Mouse (Mus musculus) gastrocnemius, adult 2 months (tissue): Measurements from ENCODE around the gene Rab11b. TPM values are rescaled to one million over a fixed set of nuclear protein-coding genes. Genes with fewer than 3 reads are reported as not detected.
A peak's percentile ranks its signal among the peaks of the same experiment; 100 is the strongest.
"Not testable (repeated sequence)": the region's sequence is repeated elsewhere in the genome, so short reads cannot be mapped to it uniquely, and the experiment has no call there.

Source experiments
- DNase-seq: peaks from one replicate; pipeline ENCODE4 v3.0.0; 2022
- H3K27ac ChIP-seq: fragments of 200-600 bp; 2 replicates; pipeline ENCODE4 v1.8.1; 2022; ENCODE audit warnings: mild to moderate bottlenecking
- H3K4me3 ChIP-seq: fragments of 200-600 bp; 2 replicates; pipeline ENCODE4 v1.8.1; 2022; ENCODE audit warnings: mild to moderate bottlenecking, moderate library complexity
- CTCF ChIP-seq: fragments of 200-600 bp; IDR thresholded peaks from 2 replicates; pipeline ENCODE4 v1.8.1; 2022; ENCODE audit warnings: antibody characterized with exemption, mild to moderate bottlenecking, moderate library complexity
- intact Hi-C: fragments of 180-260 bp; cut with DNase I; formaldehyde crosslinking; loops from one replicate; pipeline ENCODE4 v1.15.1; 2025
- total RNA-seq, 2 experiments: library from RNA; stranded (reverse); gene quantifications; 2 replicates each; pipeline ENCODE4 v1.2.3; 2021

Rab11b gene
- total RNA-seq, 2 experiments from 2014 or later = 134 to 150 TPM

GRCm38 (mm10) chr17:33756108-33756790 lies 4.1 kb downstream of the Rab11b start:
- intact Hi-C loops = loop anchor here (2.0 to 5.0 kb wide), 2 partner anchors 23 to 39 kb away; partner anchors contain the start of gene March2
- Histone ChIP-seq H3K27ac (peak overlapping the region; percentile 99), H3K4me3 (peak overlapping the region; percentile 33)
- no peak for TF ChIP-seq CTCF
- peak; percentile 56 for DNase-seq

- TF ChIP-seq CTCF = no peak
- Histone ChIP-seq H3K4me3 (peak overlapping the region; percentile 32), H3K27ac (peak overlapping the region; percentile 99)
- intact Hi-C loops = loop anchor here (2.0 to 5.0 kb wide), 2 partner anchors 23 to 38 kb away; partner anchors contain the start of gene March2
- DNase-seq = peak; percentile 26
Observed at GRCm38 (mm10) chr17:33755418-33756107, 4.8 kb downstream of the Rab11b start.

GRCm38 (mm10) chr17:33754656-33755055 lies 5.7 kb downstream of the Rab11b start:
- no peak for TF ChIP-seq CTCF
- DNase-seq = no peak
- H3K27ac ChIP-seq = peak overlapping the region; percentile 99
- intact Hi-C loops = loop anchor here (5.0 kb wide), 1 partner anchor 37 kb away; the partner anchor contains the start of gene March2
- no peak overlapping the region; the same call in 1 of the 2 replicates for H3K4me3 ChIP-seq

- no peak for DNase-seq
- H3K27ac ChIP-seq = peak overlapping the region; percentile 46; the same call in 1 of the 2 replicates
Observed at GRCm38 (mm10) chr17:33752297-33752696, 8.0 kb downstream of the Rab11b start.

GRCm38 (mm10) chr17:33751181-33751580 lies 9.1 kb downstream of the Rab11b start:
- H3K27ac ChIP-seq = peak overlapping the region; percentile 12; the same call in 1 of the 2 replicates
- peak; percentile 29 for DNase-seq
- no peak overlapping the region for H3K4me3 ChIP-seq
- no peak for TF ChIP-seq CTCF
- intact Hi-C loops = no loop called here

More at GRCm38 (mm10) chr17:33752297-33752696, 8.0 kb downstream of the Rab11b start:
- H3K4me3 ChIP-seq = no peak overlapping the region
- intact Hi-C loops = no loop called here
- no peak for TF ChIP-seq CTCF

- no peak for TF ChIP-seq CTCF
Observed at GRCm38 (mm10) chr17:33749451-33749850, 10.9 kb downstream of the Rab11b start.

GRCm38 (mm10) chr17:33746011-33746410 lies 14.3 kb downstream of the Rab11b start:
- intact Hi-C loops = loop anchor here (1.0 kb wide), 1 partner anchor 56 kb away; no protein-coding TSS in a partner anchor
- Histone ChIP-seq H3K27ac (no peak overlapping the region), H3K4me3 (no peak overlapping the region)
- TF ChIP-seq CTCF = peak; percentile 77
- peak; percentile 56 for DNase-seq

More at GRCm38 (mm10) chr17:33749451-33749850, 10.9 kb downstream of the Rab11b start:
- DNase-seq = peak; percentile 43
- intact Hi-C loops = no loop called here
- no peak overlapping the region for H3K4me3 ChIP-seq
- peak overlapping the region; percentile 4; the same call in 1 of the 2 replicates for H3K27ac ChIP-seq

- H3K27ac ChIP-seq = no peak overlapping the region
- no peak for TF ChIP-seq CTCF
- intact Hi-C loops = no loop called here
- DNase-seq = no peak
- H3K4me3 ChIP-seq = no peak overlapping the region
Observed at GRCm38 (mm10) chr17:33744686-33745384, 15.5 kb downstream of the Rab11b start.

- no peak for TF ChIP-seq CTCF
- intact Hi-C loops = no loop called here
- Histone ChIP-seq H3K27ac (no peak overlapping the region), H3K4me3 (no peak overlapping the region)
- no peak for DNase-seq
Observed at GRCm38 (mm10) chr17:33742420-33742819, 17.9 kb downstream of the Rab11b start.

- intact Hi-C loops = not testable (repeated sequence)
Observed at GRCm38 (mm10) chr17:33733526-33733925, 26.8 kb downstream of the Rab11b start.

GRCm38 (mm10) chr17:33732556-33733083 lies 27.7 kb downstream of the Rab11b start:
- intact Hi-C loops = not testable (repeated sequence)
- peak overlapping the region; percentile 24; the same call in 1 of the 2 replicates for H3K27ac ChIP-seq

More at GRCm38 (mm10) chr17:33733526-33733925, 26.8 kb downstream of the Rab11b start:
- H3K4me3 ChIP-seq, DNase-seq, H3K27ac ChIP-seq: not testable (repeated sequence)

GRCm38 (mm10) chr17:33729215-33729614 lies 31.1 kb downstream of the Rab11b start:
- intact Hi-C loops = loop anchor here (5.0 kb wide), 1 partner anchor 73 kb away; no protein-coding TSS in a partner anchor
- Histone ChIP-seq H3K4me3 (no peak overlapping the region), H3K27ac (no peak overlapping the region)
- peak; percentile 54 for TF ChIP-seq CTCF
- no peak for DNase-seq

More at GRCm38 (mm10) chr17:33732556-33733083, 27.7 kb downstream of the Rab11b start:
- not testable (repeated sequence) for H3K4me3 ChIP-seq, DNase-seq
